Mouse (Mus musculus) testis, adult 2 months (tissue): ENCODE data around the gene Pofut2.

Source experiments
- CTCF ChIP-seq: fragments of 200-500 bp; IDR thresholded peaks from 2 replicates; pipeline ENCODE4 v1.5.1; 2012; ENCODE audit warnings: low read depth, mild to moderate bottlenecking, inconsistent platforms, low read length, moderate library complexity; ENCODE audit not compliant: control insufficient read depth, insufficient read depth, insufficient replicate concordance
- POLR2A ChIP-seq: fragments of 200-500 bp; IDR thresholded peaks from 2 replicates; pipeline ENCODE4 v1.6.1; 2012; ENCODE audit warnings: low read depth, mild to moderate bottlenecking, inconsistent platforms, low read length, moderate library complexity; ENCODE audit not compliant: control insufficient read depth

DNA sequence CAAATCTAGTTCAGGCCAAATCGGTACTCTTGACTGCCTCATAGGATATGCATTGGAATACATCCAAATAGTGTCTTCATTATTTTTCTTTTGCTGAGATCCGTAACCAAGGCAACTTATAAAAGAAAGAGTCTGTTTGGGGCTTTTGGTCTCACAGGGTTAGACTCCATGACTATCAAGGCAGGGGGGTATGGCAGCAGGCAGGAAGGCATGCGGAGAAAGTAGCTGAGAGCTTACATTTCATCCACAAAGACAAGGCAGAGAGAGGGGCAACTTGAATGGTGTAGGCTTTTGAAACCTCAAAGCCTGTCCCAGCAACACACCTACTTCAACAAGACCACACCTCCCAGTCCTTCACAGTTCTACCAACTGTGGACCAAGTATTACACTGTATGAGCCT lies 3.3 kb upstream of the Pofut2 start:
- no peak for TF ChIP-seq POLR2A
- no peak for TF ChIP-seq CTCF
